Mouse (Mus musculus) thymus, postnatal 4 days (tissue): ENCODE results near the gene Gm47791.

Source experiments
- DNase-seq: peaks from one replicate; pipeline ENCODE4 v3.0.0; 2021

The Gm47791 gene

DNA sequence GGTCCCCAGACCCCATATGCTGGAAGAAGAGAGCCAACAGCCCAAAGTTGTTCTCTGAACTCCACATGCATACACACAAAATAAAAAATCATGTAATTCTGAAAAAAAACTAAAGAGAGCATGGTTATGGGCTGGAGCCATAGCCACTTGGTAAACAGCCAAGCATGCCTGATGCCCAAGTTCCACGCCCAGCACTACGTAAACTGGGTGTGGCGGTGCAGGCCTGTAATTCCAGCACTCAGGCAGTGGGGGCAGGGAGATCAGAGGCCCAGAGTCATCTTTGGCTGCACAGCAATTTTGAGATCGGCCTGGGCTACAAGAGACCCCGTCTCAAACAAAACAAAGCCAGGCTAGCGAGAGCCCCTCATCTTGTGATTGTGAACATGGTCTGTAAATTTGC is 14.5 kb upstream of the Gm47791 start:
- no peak for DNase-seq

- DNase-seq, result no peak
Observed at GRCm38 (mm10) chr1:82783559-82783958, 12.5 kb upstream of the Gm47791 start.

- DNase-seq, result no peak
Observed at GRCm38 (mm10) chr1:82779388-82779966, 8.4 kb upstream of the Gm47791 start.

DNA sequence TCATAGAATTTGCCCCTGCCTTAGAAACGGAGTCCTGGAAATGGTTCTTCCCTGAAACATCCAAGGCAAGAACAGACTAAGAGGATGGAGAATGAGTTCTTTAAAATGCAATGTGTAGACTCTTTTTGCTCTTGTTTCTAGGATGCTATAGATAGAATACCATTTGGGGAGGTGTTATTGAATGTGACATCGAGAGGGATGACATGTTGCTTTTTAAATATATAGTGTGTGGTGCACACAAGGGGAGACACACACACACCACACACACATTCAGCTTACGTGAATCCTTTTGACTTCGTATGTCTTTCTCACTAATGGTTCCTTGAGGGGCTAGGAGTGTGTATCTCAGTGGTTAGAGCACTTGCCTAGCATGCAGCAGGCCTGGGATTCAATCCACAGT is 4.2 kb upstream of the Gm47791 start:
- DNase-seq, result no peak

DNA sequence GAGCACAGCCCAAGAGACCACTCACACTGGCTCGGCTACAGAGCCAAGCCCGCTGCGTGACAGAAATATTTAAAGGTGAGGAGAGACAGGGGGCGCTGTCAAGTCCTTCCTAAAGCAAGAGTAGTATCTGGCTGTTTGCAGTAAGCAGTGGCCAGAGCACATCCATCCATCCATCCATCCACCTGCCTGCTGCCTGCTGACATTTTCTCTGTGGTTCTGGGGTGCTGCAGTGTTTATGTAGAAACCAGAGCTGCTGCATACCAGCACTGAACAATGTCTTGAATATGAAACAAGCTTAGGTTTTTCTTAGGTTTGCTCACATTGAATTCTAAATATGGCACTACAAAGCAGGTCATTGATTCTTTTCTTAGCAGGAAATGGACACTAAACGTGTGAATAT is 2.2 kb upstream of the Gm47791 start:
- DNase-seq, result no peak

GRCm38 (mm10) chr1:82772428-82772827 is 1.4 kb upstream of the Gm47791 start:
- DNase-seq, result no peak

- no peak for DNase-seq
Observed at GRCm38 (mm10) chr1:82768269-82768668, 2.8 kb downstream of the Gm47791 start, which contains the start of gene Tm4sf20. Gene Tm4sf20 (minus strand): TSS chr1:82768461.

- DNase-seq, result no peak
Observed at GRCm38 (mm10) chr1:82766641-82767040, 4.4 kb downstream of the Gm47791 start.

- no peak for DNase-seq
Observed at GRCm38 (mm10) chr1:82766227-82766626, 4.8 kb downstream of the Gm47791 start.

- no peak for DNase-seq
Observed at GRCm38 (mm10) chr1:82762274-82762673, 8.8 kb downstream of the Gm47791 start.

GRCm38 (mm10) chr1:82761454-82762169 is 9.4 kb downstream of the Gm47791 start:
- no peak for DNase-seq

DNA sequence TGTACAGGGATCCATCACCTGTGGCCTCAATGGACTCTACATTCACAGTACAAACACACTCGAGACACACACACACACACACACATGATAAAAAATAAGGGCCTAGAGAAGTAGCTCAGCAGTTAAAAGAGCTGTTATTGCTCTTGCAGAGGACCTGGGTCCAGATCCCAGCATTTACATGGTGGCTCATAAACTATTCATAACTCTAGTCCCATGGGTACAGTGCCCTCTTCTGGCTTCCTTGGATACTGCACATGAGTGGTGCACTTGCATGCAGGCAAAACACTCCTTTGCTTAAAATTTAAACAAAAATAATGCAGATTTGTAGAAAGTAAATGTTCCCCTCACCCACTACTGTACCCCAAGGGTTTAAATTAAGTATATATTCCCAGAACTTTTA is 11.5 kb downstream of the Gm47791 start:
- peak; percentile 40 for DNase-seq

DNA sequence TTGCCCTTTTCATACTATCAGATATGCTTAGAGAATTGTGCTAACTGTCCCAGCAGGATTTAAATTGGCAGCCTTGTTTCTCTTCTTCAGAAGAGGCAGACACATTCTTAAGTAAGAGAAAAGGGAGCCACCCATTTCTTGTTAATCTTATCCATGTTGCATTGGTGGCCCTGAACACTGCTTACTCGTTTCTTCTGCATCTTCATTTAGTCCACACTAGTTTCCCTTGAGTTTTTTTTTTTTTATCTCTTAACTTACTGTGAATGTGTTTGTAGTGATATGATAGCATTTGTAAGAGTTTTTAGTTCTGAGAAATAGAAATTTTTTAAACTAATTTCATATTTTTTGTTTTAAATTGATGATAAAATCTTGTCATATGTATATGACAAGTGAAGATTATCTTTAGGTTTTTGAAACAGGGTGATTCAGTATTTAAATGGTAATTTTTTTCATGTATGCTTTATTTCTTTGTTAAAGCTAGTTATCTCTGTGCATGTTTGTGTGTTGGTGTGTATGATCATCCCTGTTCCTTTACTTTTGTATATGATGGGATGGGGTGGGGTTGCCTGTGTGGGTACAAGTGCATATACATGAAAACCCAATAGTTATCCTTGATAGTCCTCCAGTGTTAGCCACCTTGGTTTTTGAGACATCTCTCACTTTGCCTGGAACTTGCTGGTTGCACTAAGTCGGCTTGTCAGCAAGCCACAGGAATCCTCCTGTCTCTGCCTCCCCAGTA is 23.2 kb downstream of the Gm47791 start:
- no peak for DNase-seq

DNA sequence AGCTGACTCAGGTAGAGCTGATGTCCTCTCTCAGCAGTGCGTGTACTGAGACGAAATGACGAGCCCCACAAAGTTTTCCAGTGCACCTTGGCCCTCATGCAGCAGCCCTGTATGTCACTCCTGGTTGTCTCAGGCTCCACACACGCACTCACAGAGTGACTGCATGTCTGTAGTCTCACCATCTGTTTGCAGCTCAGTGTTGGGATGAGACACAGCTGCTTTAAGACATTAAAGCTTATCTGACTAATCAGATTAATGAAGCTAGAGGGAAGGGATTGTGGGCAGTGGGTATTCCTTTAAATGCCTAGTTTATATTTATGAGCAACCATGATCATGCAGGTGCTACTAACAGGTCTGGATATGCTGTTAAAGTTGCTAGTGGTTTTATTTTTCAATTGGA is 24.6 kb downstream of the Gm47791 start:
- no peak for DNase-seq

- DNase-seq, result no peak
Observed at GRCm38 (mm10) chr1:82743962-82744361, 27.1 kb downstream of the Gm47791 start.

GRCm38 (mm10) chr1:82741539-82741938 is 29.5 kb downstream of the Gm47791 start:
- DNase-seq, result no peak

DNA sequence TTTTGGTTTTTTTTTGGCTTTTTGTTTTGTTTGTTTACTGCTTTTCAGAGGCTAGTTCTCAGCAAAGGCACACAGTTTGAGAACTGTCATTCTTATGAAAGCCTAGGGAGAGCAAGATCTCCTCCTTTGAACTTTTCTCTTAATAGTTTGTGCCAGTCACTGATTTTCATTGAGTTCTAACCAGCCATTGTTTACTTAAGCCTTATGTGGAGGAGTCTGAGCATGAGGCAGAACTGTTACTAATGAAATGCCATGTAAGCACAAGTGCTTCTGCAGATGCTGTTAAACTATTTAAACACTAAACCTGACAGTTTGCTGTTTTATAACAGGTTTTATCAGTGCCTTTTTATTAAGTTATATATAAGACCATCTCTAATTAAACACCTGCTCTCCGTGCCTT is 33.0 kb downstream of the Gm47791 start:
- no peak for DNase-seq

GRCm38 (mm10) chr1:82733357-82733756 is 37.7 kb downstream of the Gm47791 start:
- DNase-seq, result no peak

DNA sequence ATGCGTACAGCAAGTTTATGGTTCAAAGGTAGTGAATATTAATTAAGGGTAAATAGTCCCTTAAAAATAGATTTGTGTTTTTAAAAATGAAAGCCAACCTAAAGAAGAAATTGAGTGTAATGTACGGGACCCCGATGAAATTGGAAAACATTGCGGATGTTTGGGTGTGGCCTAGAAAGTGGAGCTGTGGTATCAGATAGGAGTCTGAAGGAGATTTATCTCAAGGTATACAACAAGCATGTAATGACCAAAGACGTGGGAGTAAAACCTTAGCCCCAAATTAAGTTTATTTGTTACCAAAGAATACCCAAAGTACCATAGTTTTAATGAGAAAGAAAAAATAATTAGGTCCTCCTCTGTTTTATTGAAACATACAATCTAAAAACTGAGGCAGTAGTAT is 44.6 kb downstream of the Gm47791 start:
- DNase-seq, result no peak

GRCm38 (mm10) chr1:82725875-82726185 is 45.2 kb downstream of the Gm47791 start:
- no peak for DNase-seq

DNA sequence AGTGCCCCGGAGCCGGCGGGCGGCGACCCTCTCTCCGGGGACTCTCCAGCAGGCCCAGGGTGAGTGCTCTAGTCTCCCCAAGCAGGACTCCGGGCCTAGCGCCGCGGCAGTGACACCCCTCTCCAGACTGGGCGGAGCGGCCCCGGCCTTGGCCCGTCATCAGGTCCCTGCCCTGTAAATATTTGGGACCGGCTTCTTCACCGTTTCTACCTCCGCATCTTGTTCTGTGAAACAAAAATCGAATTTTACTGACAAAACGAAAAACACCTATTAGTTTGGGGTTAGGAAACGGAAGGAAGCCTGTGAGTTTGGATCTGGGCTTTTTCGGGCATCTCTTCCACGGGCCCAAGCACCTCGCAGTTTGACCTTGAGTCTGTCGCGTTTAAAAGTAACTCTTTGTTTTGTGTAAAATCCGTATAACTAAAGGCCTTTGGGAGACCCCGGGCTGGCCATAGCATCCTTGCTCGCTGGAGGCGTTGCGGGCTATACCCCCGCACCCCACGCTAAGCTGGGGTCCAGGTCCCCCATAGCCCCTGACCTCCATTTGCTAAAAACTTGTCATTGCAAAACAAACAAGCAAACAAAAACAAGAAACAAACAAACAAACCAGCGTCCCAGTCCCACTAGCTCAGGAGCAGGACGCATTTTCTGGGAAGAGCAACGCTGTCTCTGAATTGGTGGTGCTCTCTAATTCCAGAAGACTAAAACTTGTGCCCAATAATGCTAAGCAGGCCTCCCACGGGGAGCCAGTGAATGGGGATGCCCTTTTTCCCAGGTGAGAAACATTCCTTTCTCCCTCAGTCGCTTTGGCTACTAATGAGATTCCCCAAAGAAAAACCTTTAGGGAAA is 45.8 kb downstream of the Gm47791 start:
- DNase-seq, result peak; percentile 37

- peak; percentile 93 for DNase-seq
Observed at GRCm38 (mm10) chr1:82724339-82725025, 46.6 kb downstream of the Gm47791 start, which contains the start of gene Mff. Gene Mff (plus strand): TSS chr1:82724890.
